In the genomic region with DNA sequence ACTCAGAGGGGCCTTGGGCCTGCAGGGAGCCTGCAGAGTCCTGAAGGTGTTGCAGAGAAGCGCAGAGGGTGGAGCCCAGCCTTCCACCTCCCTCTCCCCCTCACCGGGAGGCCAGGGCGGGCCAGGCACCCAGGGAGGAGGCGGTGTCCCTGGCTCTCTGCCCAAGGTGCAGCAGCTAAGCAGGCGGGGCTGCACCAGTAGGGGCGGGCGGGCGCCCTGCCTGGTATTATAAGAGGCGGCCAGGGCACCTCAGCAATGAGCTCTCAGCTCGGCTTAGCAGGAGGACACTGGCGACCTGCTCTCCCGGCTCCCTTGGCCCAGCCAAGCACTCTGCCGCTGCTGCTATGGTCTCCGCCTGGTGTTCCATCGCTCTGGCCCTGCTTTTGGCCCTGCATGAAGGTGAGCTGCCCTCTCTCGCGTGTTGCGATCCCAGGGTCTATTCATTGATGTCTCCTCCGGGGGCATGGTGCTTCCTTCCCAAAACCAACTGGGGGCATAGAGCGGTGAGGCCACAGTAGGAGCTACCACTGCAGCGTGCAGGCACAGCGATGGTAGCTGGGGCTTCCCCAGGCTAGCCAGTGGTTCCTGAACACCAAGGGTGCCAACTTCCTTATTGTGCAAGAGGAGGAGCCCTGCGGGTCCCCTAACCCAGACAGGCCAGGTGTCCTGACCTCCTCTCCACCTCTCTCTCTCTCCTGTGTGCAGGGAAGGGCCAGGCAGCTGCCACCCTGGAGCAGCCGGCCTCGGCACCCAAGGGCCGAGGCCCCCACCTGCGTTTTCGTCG, we compare ENCODE assay signal across 9 mouse cellular contexts. TPM values are rescaled to one million over a fixed set of nuclear protein-coding genes. Genes with fewer than 3 reads are reported as not detected.
DNase-seq lines count a peak whose midpoint lies in the region; ATAC-seq and TF ChIP-seq lines count a peak whose summit lies in the region.
"Had no signal": no experiment of that assay in that cellular context is flagged by ENCODE, and none has a peak within 500 bp of the region (broad histone marks: within the 10 kb centered on the region; RNA-seq: fewer than 3 reads in every experiment).

A gene (plus strand): TSS at position 41 of the 784 bp plus-strand sequence.

- H3K36me3 ChIP-seq in hindbrain, embryonic 16.5 days (ENCODE audit: control insufficient read depth, insufficient read depth, low read length), result no peaks in the 10 kb centered on the region
- H3K36me3 ChIP-seq in hindbrain, embryonic 12.5 days, result no peaks in the 10 kb centered on the region
- H3K36me3 ChIP-seq in embryonic facial prominence, embryonic 13.5 days, result no peaks in the 10 kb centered on the region
- no peaks in the 10 kb centered on the region for H3K36me3 ChIP-seq in liver, postnatal 0 days (replicated peaks; ENCODE audit: insufficient read depth, low read length)
- H3K36me3 ChIP-seq in stomach, embryonic 15.5 days, result no peaks in the 10 kb centered on the region
- H3K36me3 ChIP-seq: neural tube, embryonic 12.5 days had no signal

- H3K27ac ChIP-seq in hindbrain, embryonic 16.5 days (ENCODE audit: low read depth, low read length), result no peak within 1 kb of the TSS
- H3K27ac ChIP-seq in hindbrain, embryonic 12.5 days, result no peak within 1 kb of the TSS
- 0 out of 2 replicates have a peak within 1 kb of the TSS, but pooled peaks have one; percentile 34 for H3K27ac ChIP-seq in embryonic facial prominence, embryonic 13.5 days
- no peak within 1 kb of the TSS for H3K27ac ChIP-seq in liver, postnatal 0 days (ENCODE audit: low read depth)
- peak within 1 kb of the TSS; percentile 51; the same call in 1 of the 2 replicates for H3K27ac ChIP-seq in stomach, embryonic 15.5 days
- H3K27ac ChIP-seq in left cerebral cortex, adult 2 months, result no peak within 1 kb of the TSS
- H3K27ac ChIP-seq: neural tube, embryonic 12.5 days had no signal

- H3K9me3 ChIP-seq in hindbrain, embryonic 16.5 days (ENCODE audit: control insufficient read depth, low read length), result no peaks in the 10 kb centered on the region
- H3K9me3 ChIP-seq in hindbrain, embryonic 12.5 days (replicated peaks), result no peaks in the 10 kb centered on the region
- H3K9me3 ChIP-seq in embryonic facial prominence, embryonic 13.5 days, result no peaks in the 10 kb centered on the region
- no peaks in the 10 kb centered on the region for H3K9me3 ChIP-seq in liver, postnatal 0 days (ENCODE audit: low read length)
- no peaks in the 10 kb centered on the region for H3K9me3 ChIP-seq in stomach, embryonic 15.5 days
- H3K9me3 ChIP-seq: neural tube, embryonic 12.5 days had no signal

- 44% methylated on average over 25 of the region's 29 CpGs for WGBS in hindbrain, embryonic 16.5 days
- 39% methylated on average over 28 of the region's 29 CpGs for WGBS in hindbrain, embryonic 12.5 days
- WGBS in embryonic facial prominence, embryonic 13.5 days, result 42% methylated on average over 25 of the region's 29 CpGs
- WGBS in liver, postnatal 0 days (ENCODE audit: insufficient replicate concordance), result 41% methylated on average over 26 of the region's 29 CpGs
- WGBS in stomach, embryonic 15.5 days, result 31% methylated on average over 29 of the region's 29 CpGs

- TF ChIP-seq EP300 in liver, postnatal 0 days (IDR thresholded peaks at IDR 0.05; ENCODE audit: low read depth), result no peak

- intact Hi-C loops in left cerebral cortex, adult 2 months (cut with DNase I), result no loop called here

- no peaks in the 10 kb centered on the region; the same call in 1 of the 2 replicates for H3K27me3 ChIP-seq in hindbrain, embryonic 16.5 days (replicated peaks; ENCODE audit: control insufficient read depth, insufficient read depth, low read length)
- 0 out of 2 replicates have a peak, but pooled peaks cover 5% of the 10 kb centered on the region for H3K27me3 ChIP-seq in hindbrain, embryonic 12.5 days
- no peaks in the 10 kb centered on the region; the same call in 1 of the 2 replicates for H3K27me3 ChIP-seq in embryonic facial prominence, embryonic 13.5 days
- H3K27me3 ChIP-seq in liver, postnatal 0 days (ENCODE audit: insufficient read depth, low read length), result 0 out of 2 replicates have a peak, but pooled peaks cover 3% of the 10 kb centered on the region
- H3K27me3 ChIP-seq in stomach, embryonic 15.5 days (replicated peaks), result no peaks in the 10 kb centered on the region

- DNase-seq in heart, postnatal 4 days, result peak; percentile 89
- DNase-seq in liver, postnatal 0 days, result peak; percentile 50
- DNase-seq in left cerebral cortex, adult 2 months (ENCODE audit: extremely low spot score in 1 of 2, low spot score in 2 of 2), result no peak
- DNase-seq in cerebellum, postnatal 4 days (ENCODE audit: low spot score in 2 of 2), result no peak

- ATAC-seq in hindbrain, embryonic 16.5 days, result 0 out of 2 replicates have a peak, but pooled peaks have one; percentile 24
- no peak for ATAC-seq in hindbrain, embryonic 12.5 days (ENCODE audit: low FRiP score)
- peak; percentile 74 for ATAC-seq in embryonic facial prominence, embryonic 13.5 days (ENCODE audit: insufficient number of reproducible peaks, insufficient read depth, low FRiP score, low TSS enrichment, low read depth)
- ATAC-seq in liver, postnatal 0 days, result no peak
- ATAC-seq in stomach, embryonic 15.5 days (ENCODE audit: insufficient read depth, low FRiP score, low read depth), result peak; percentile 85

- H3K9ac ChIP-seq in hindbrain, embryonic 16.5 days (ENCODE audit: low read depth, low read length), result no peak within 1 kb of the TSS
- H3K9ac ChIP-seq in hindbrain, embryonic 12.5 days, result no peak within 1 kb of the TSS
- peak within 1 kb of the TSS; percentile 41 for H3K9ac ChIP-seq in embryonic facial prominence, embryonic 13.5 days
- no peak within 1 kb of the TSS for H3K9ac ChIP-seq in liver, postnatal 0 days (replicated peaks)
- H3K9ac ChIP-seq in stomach, embryonic 15.5 days, result peak within 1 kb of the TSS; percentile 25
- H3K9ac ChIP-seq: neural tube, embryonic 12.5 days had no signal

- no peak within 1 kb of the TSS for H3K4me3 ChIP-seq in hindbrain, embryonic 16.5 days (ENCODE audit: low read length)
- no peak within 1 kb of the TSS for H3K4me3 ChIP-seq in hindbrain, embryonic 12.5 days
- H3K4me3 ChIP-seq in embryonic facial prominence, embryonic 13.5 days, result peak within 1 kb of the TSS; percentile 20
- no peak within 1 kb of the TSS for H3K4me3 ChIP-seq in liver, postnatal 0 days (ENCODE audit: low read depth, low read length)
- peak within 1 kb of the TSS; percentile 18 for H3K4me3 ChIP-seq in stomach, embryonic 15.5 days (replicated peaks)
- H3K4me3 ChIP-seq in left cerebral cortex, adult 2 months, result no peak within 1 kb of the TSS
- H3K4me3 ChIP-seq: neural tube, embryonic 12.5 days had no signal

- no peak for TF ChIP-seq CTCF in liver, postnatal 0 days (IDR thresholded peaks at IDR 0.05; ENCODE audit: low read depth)
- TF ChIP-seq CTCF in left cerebral cortex, adult 2 months (IDR thresholded peaks at IDR 0.05), result no peak

- H3K4me2 ChIP-seq in hindbrain, embryonic 16.5 days (ENCODE audit: low read length), result no peak within 1 kb of the TSS
- H3K4me2 ChIP-seq in hindbrain, embryonic 12.5 days (replicated peaks), result no peak within 1 kb of the TSS
- H3K4me2 ChIP-seq in embryonic facial prominence, embryonic 13.5 days, result peak within 1 kb of the TSS; percentile 48
- no peak within 1 kb of the TSS for H3K4me2 ChIP-seq in liver, postnatal 0 days (ENCODE audit: low read depth, low read length)
- peak within 1 kb of the TSS; percentile 53 for H3K4me2 ChIP-seq in stomach, embryonic 15.5 days
- H3K4me2 ChIP-seq: neural tube, embryonic 12.5 days had no signal

- H3K4me1 ChIP-seq in hindbrain, embryonic 16.5 days (ENCODE audit: control insufficient read depth, insufficient read depth, low read depth, low read length), result peaks cover 5% of the 10 kb centered on the region
- peaks cover 3% of the 10 kb centered on the region; the same call in 1 of the 2 replicates for H3K4me1 ChIP-seq in hindbrain, embryonic 12.5 days
- peaks cover 41% of the 10 kb centered on the region for H3K4me1 ChIP-seq in embryonic facial prominence, embryonic 13.5 days
- H3K4me1 ChIP-seq in liver, postnatal 0 days (ENCODE audit: insufficient read depth), result no peaks in the 10 kb centered on the region
- peaks cover 30% of the 10 kb centered on the region for H3K4me1 ChIP-seq in stomach, embryonic 15.5 days

RNA-seq across cellular contexts. Expression of the gene that starts here (rescaled TPM):
- polyA plus RNA-seq in hindbrain, embryonic 16.5 days (2015; fragmentation: Nextera tagmentation; extraction: Ambion mirVana), result 0.31 TPM in 1 of 2 replicates, not detected in the other
- polyA plus RNA-seq in hindbrain, embryonic 12.5 days (2016; fragmentation: Nextera tagmentation; extraction: Ambion mirVana), result not detected in 2 replicates
- polyA plus RNA-seq in embryonic facial prominence, embryonic 13.5 days (2015; fragmentation: Nextera tagmentation; extraction: Ambion mirVana), result 6.8 and 8.0 TPM in 2 replicates
- not detected for total RNA-seq in heart, postnatal 4 days (2021)
- 0.07 and 0.19 TPM in 2 replicates for polyA plus RNA-seq in liver, postnatal 0 days (2015; fragmentation: Nextera tagmentation; extraction: Ambion mirVana)
- polyA plus RNA-seq in stomach, embryonic 15.5 days (2015; fragmentation: Nextera tagmentation; extraction: Ambion mirVana), result 3.7 and 3.8 TPM in 2 replicates
- total RNA-seq in left cerebral cortex, adult 2 months (2021), result not detected
- polyA plus RNA-seq: neural tube, embryonic 12.5 days had no signal

Comparison
In these comparisons a context has a peak if more than half of its experiments do, and no peak if none do; other contexts are left out.
1. Peak in ATAC-seq in hindbrain, embryonic 16.5 days; RNA of the gene not detected or under 1 TPM.
2. Peak in DNase-seq in heart, postnatal 4 days; RNA of the gene not detected or under 1 TPM.
3. Peak in DNase-seq in liver, postnatal 0 days; RNA of the gene not detected or under 1 TPM.
4. ATAC-seq: peak in embryonic facial prominence, embryonic 13.5 days (single experiment) and stomach, embryonic 15.5 days (single experiment); none in hindbrain, embryonic 12.5 days (single experiment) and liver, postnatal 0 days (single experiment).
5. H3K27ac ChIP-seq: peak in embryonic facial prominence, embryonic 13.5 days (single experiment) and stomach, embryonic 15.5 days (single experiment); none in hindbrain, embryonic 16.5 days (single experiment), hindbrain, embryonic 12.5 days (single experiment), liver, postnatal 0 days (single experiment) and left cerebral cortex, adult 2 months (single experiment).
6. H3K4me2 ChIP-seq: peak in embryonic facial prominence, embryonic 13.5 days (single experiment) and stomach, embryonic 15.5 days (single experiment); none in hindbrain, embryonic 16.5 days (single experiment), hindbrain, embryonic 12.5 days (single experiment) and liver, postnatal 0 days (single experiment).
7. H3K4me3 ChIP-seq: peak in embryonic facial prominence, embryonic 13.5 days (single experiment) and stomach, embryonic 15.5 days (single experiment); none in hindbrain, embryonic 16.5 days (single experiment), hindbrain, embryonic 12.5 days (single experiment), liver, postnatal 0 days (single experiment) and left cerebral cortex, adult 2 months (single experiment).
8. H3K9ac ChIP-seq: peak in embryonic facial prominence, embryonic 13.5 days (single experiment) and stomach, embryonic 15.5 days (single experiment); none in hindbrain, embryonic 16.5 days (single experiment), hindbrain, embryonic 12.5 days (single experiment) and liver, postnatal 0 days (single experiment).